In the genomic region with DNA sequence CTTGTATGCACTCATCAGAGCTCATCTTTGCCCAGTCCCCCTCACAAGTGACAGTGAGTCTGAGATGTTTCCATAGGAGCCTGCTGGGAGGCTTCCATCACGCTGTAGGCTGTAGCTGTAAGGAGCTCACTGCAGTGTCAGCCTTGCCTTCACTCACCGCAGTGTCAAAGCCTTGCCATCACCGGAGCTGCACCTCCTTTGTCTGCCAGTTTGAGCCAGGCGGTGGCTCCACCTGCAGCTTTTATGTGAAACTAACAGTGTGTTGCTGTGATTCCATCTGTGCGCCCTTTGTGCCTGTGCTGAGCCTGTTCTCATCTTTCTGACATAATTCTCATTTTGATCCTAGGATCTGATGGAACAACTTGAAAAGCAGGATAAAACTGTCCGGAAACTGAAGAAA, we compare ENCODE assay signal across 8 mouse cellular contexts. TPM values are rescaled to one million over a fixed set of nuclear protein-coding genes. Genes with fewer than 3 reads are reported as not detected.
DNase-seq lines count a peak whose midpoint lies in the region; ATAC-seq and TF ChIP-seq lines count a peak whose summit lies in the region.

No protein-coding gene starts in this region.

- H3K27ac ChIP-seq in left cerebral cortex, adult 2 months, result peak overlapping the region; percentile 86
- H3K27ac ChIP-seq in embryonic facial prominence, embryonic 14.5 days (replicated peaks; ENCODE audit: low read depth, low read length), result no peak overlapping the region
- peak overlapping the region; percentile 86 for H3K27ac ChIP-seq in layer of hippocampus, adult 2 months

- H3K79me2 ChIP-seq in C2C12 (ENCODE audit: control insufficient read depth, insufficient read depth), result no peaks in the 10 kb centered on the region

- H3K4me3 ChIP-seq in left cerebral cortex, adult 2 months, result no peak overlapping the region
- H3K4me3 ChIP-seq in C2C12 (ENCODE audit: insufficient read depth, poor library complexity, severe bottlenecking), result no peak overlapping the region
- H3K4me3 ChIP-seq in embryonic facial prominence, embryonic 14.5 days (ENCODE audit: low read depth, low read length), result no peak overlapping the region
- H3K4me3 ChIP-seq in layer of hippocampus, adult 2 months, result no peak overlapping the region

- H3K36me3 ChIP-seq in C2C12 (ENCODE audit: control insufficient read depth, insufficient read depth), result peaks cover 41% of the 10 kb centered on the region
- peaks cover 39% of the 10 kb centered on the region for H3K36me3 ChIP-seq in embryonic facial prominence, embryonic 14.5 days (ENCODE audit: control insufficient read depth, insufficient read depth, low read length)
- H3K36me3 ChIP-seq in splenic B cell, adult 2 months (ENCODE audit: control insufficient read depth, insufficient read depth, low read length, poor library complexity, severe bottlenecking), result peaks cover 6% of the 10 kb centered on the region

- intact Hi-C loops in left cerebral cortex, adult 2 months (cut with DNase I), result loop anchor here (5.0 kb wide), 1 partner anchor 125 kb away; the partner anchor contains the start of gene Myo5a
- intact Hi-C loops in left cerebral cortex, postnatal 10 days (cut with DNase I), result loop anchor here (5.0 kb wide), 2 partner anchors 65 to 145 kb away; no protein-coding TSS in a partner anchor

- peak; percentile 37 to 49 for DNase-seq in left cerebral cortex, adult 2 months (ENCODE audit: extremely low spot score in 1 of 2, low spot score in 2 of 2)
- no peak for DNase-seq in left cerebral cortex, postnatal 10 days (ENCODE audit: extremely low spot score in 1 of 2, low spot score in 2 of 2)
- DNase-seq in adrenal gland, postnatal 10 days, result peak; percentile 56
- peak; percentile 34 for DNase-seq in embryonic facial prominence, embryonic 14.5 days (ENCODE audit: low spot score)
- DNase-seq in layer of hippocampus, adult 2 months (ENCODE audit: low spot score in 2 of 2), result peak in 1 of 2 experiments; percentile 35
- DNase-seq in splenic B cell, adult 2 months (ENCODE audit: low read depth, low spot score), result peak; percentile 50
- DNase-seq in spleen, postnatal 4 days (ENCODE audit: low spot score in 2 of 2), result no peak

- H3K9me3 ChIP-seq in embryonic facial prominence, embryonic 14.5 days (ENCODE audit: control insufficient read depth, low read length), result no peaks in the 10 kb centered on the region

- WGBS in embryonic facial prominence, embryonic 14.5 days, result 59% methylated on average over 6 of the region's 6 CpGs

- no peak overlapping the region for H3ac ChIP-seq in C2C12 (ENCODE audit: control insufficient read depth, insufficient read length, low read depth)

- no peaks in the 10 kb centered on the region for H3K27me3 ChIP-seq in C2C12 (ENCODE audit: control insufficient read depth, insufficient read depth, insufficient read length)
- no peaks in the 10 kb centered on the region for H3K27me3 ChIP-seq in embryonic facial prominence, embryonic 14.5 days (replicated peaks; ENCODE audit: control insufficient read depth, insufficient read depth, low read length)
- H3K27me3 ChIP-seq in splenic B cell, adult 2 months (ENCODE audit: control insufficient read depth, insufficient read depth, low read length, poor library complexity, severe bottlenecking), result no peaks in the 10 kb centered on the region

- no peak overlapping the region for H3K4me2 ChIP-seq in embryonic facial prominence, embryonic 14.5 days (ENCODE audit: low read depth, low read length)

- TF ChIP-seq CTCF in left cerebral cortex, adult 2 months (IDR thresholded peaks at IDR 0.05), result peak; percentile 40
- TF ChIP-seq CTCF in C2C12 (IDR thresholded peaks at IDR 0.05; ENCODE audit: control insufficient read depth, insufficient read depth, insufficient read length), result peak; percentile 9
- peak; percentile 69 for TF ChIP-seq CTCF in layer of hippocampus, adult 2 months (conservative IDR thresholded peaks at IDR 0.05)

- no peaks in the 10 kb centered on the region for H3K79me3 ChIP-seq in C2C12 (ENCODE audit: low read depth)

- no peak overlapping the region for H3K9ac ChIP-seq in embryonic facial prominence, embryonic 14.5 days (ENCODE audit: low read depth, low read length)

- no peaks in the 10 kb centered on the region for H3K4me1 ChIP-seq in embryonic facial prominence, embryonic 14.5 days (ENCODE audit: control insufficient read depth, insufficient read depth, low read length)

- ATAC-seq in embryonic facial prominence, embryonic 14.5 days (ENCODE audit: low read depth), result peak; percentile 70

TF ChIP-seq in C2C12, 6 proteins besides CTCF, POLR2A, EP300 and RAD21:
- TF ChIP-seq USF1 (IDR thresholded peaks at IDR 0.05; ENCODE audit: low read depth) (no peak), CEBPB (IDR thresholded peaks at IDR 0.05; ENCODE audit: low read depth) (no peak), FOSL1 (IDR thresholded peaks at IDR 0.05; ENCODE audit: insufficient read depth, low read length, poor library complexity, severe bottlenecking) (no peak), MYOG (IDR thresholded peaks at IDR 0.05; ENCODE audit: control insufficient read depth, extremely low read depth, insufficient read length) (no peak), MYOD1 (IDR thresholded peaks at IDR 0.05; ENCODE audit: control insufficient read depth, insufficient read length, low read depth) (no peak), MAX (IDR thresholded peaks at IDR 0.05) (no peak)

RNA-seq across cellular contexts. Expression of gene Myo5c, which starts 34.5 kb away (rescaled TPM):
- total RNA-seq in left cerebral cortex, adult 2 months (2021), result 1 to 10 TPM; 7.0 to 7.2 TPM
- total RNA-seq in left cerebral cortex, postnatal 10 days (2021), result 1 to 10 TPM; 1.3 to 1.4 TPM
- polyA plus RNA-seq in C2C12 (2012; fragmentation: generic; extraction: Trizol), result 0.01 TPM
- total RNA-seq in adrenal gland, postnatal 10 days (2021), result 1 to 10 TPM; 5.7 to 9.4 TPM
- 2.0 and 3.4 TPM in 2 replicates for polyA plus RNA-seq in embryonic facial prominence, embryonic 14.5 days (2014; fragmentation: Nextera tagmentation; extraction: Ambion mirVana)
- total RNA-seq in layer of hippocampus, adult 2 months (2021), result under 1 TPM; 0.59 to 0.81 TPM

Comparison
In these comparisons a context has a peak if more than half of its experiments do, and no peak if none do; other contexts are left out.
1. DNase-seq: peak in left cerebral cortex, adult 2 months (2 of 2), adrenal gland, postnatal 10 days (single experiment), embryonic facial prominence, embryonic 14.5 days (single experiment) and splenic B cell, adult 2 months (single experiment); none in left cerebral cortex, postnatal 10 days (0 of 2) and spleen, postnatal 4 days (0 of 2).
2. CTCF ChIP-seq: peak in every context shown above with its lines; median percentile 69 in layer of hippocampus, adult 2 months; 40 in left cerebral cortex, adult 2 months; 9 in C2C12.